Mouse (Mus musculus): ENCODE measurements around the gene Hcls1.

Gene Hcls1

DNA sequence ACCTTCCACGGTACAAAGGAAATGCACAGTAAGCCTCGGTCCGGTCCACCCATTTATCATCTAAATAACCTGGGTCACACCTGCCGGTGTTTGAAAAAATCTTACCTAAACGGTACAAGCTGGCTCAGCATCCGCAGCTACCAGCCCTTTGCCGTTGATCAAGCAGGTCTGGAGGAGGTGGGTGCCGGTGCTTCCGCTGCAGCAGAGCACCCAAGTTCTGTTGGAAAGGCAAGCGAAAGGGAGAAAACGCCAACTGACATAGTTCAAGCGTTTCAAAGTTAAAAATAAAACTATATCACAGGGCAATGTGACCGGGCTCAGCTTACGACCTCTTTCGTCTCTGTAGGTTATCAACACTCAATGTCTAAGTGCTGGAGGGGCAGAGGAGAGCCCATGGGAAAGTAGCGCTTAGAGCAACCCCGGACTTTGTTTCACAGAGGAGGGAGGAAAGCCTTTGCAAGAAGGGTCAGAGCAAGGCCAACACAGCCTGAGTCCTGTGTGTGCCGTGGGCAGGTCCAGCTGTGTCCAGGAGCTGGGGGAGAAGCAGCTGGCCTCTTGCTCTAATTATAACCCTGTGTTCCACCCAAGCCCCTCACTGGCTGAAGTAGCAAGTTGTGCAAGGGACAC lies 55.3 kb downstream of the Hcls1 start, which contains the start of gene Fbxo40:
Fbxo40 (minus strand) TSS at position 469 of the 627 bp plus-strand sequence.
- DNase-seq = peak; percentile 33 to 48

DNA sequence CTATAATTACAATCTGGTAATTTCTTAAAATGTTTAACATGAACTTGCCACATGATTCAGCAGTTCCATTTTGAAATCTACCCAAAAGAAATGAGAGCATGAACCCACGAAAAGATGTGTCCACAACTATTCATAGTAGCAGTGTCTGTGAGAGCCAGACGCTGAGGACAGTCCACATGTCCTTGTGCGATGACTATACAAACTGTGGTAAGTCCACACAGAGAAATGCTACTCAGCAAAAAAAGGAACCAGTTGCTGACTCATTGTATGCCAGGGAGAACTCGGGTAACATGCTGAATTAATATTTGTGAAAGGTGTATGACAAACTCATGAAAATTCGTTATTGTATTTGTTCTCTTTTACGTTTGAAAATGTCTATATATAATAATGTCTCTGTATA lies 62.9 kb downstream of the Hcls1 start:
- DNase-seq = no peak

DNA sequence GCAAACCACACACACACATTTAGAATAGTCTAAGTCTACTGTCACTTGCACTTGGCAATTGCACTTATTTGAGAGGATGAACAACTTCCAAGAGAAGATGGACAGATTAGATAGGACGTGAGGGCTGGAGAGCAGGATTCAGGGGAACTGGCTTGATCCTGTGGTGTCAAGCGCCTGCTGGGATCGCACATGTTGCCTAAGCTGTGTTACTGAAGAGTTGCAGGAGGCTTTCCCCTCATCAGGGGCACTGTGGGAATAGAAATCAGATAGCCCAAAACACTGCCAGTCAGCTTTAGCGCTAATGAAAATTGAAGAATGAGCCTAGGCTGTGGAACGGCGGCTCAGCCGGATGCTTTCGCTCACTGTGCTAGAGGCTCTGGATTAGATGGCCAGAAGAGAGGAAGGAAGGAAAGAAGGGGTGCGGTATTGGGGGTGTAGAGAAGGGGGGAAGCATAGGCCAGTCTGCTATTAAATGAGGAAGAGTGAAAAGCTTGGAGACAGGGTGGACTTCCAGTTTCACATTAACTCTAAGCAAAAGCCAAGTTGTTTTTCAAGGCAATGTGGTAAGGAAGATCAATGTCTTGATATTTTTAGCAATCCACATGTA lies 64.7 kb downstream of the Hcls1 start:
- DNase-seq = no peak

DNA sequence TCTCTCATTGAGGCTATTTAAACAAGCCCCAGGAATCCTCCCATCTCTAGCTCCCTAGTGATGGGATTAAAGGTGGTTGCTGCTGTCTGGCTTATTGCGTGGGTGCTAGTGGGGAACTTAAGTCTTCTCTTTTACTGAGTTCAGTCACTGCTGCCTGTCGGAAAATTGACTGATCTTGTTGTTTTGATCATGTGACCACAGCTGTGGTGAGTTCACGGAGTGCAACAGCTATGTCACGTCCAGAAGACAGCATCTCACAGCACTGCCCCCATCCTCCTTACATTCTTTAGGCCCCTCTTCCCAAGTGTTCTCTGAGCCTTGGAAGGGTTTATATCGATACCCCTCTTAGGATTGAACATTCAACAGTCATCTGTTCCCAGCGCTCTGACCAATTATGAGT lies 74.5 kb downstream of the Hcls1 start:
- no peak for DNase-seq

DNA sequence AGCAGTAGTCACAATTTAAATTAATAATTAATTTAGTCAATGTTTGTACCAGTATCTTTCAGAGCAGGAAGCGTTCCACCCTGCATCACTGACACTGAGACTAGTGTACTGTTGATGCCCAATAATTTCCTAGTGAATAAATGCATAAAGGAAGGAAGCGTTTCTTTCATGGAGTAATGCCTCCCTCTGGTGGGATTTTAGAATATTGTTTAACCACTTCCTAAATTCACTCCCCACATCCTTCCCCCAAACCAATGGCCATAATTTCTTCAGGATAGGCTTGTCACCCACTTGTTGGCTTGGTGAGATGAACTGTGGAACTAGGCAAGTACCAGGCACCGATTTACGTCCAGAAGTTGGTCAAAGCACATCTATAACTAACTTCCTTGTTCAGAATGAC lies 75.6 kb downstream of the Hcls1 start:
- DNase-seq = peak; percentile 16 to 45

DNA sequence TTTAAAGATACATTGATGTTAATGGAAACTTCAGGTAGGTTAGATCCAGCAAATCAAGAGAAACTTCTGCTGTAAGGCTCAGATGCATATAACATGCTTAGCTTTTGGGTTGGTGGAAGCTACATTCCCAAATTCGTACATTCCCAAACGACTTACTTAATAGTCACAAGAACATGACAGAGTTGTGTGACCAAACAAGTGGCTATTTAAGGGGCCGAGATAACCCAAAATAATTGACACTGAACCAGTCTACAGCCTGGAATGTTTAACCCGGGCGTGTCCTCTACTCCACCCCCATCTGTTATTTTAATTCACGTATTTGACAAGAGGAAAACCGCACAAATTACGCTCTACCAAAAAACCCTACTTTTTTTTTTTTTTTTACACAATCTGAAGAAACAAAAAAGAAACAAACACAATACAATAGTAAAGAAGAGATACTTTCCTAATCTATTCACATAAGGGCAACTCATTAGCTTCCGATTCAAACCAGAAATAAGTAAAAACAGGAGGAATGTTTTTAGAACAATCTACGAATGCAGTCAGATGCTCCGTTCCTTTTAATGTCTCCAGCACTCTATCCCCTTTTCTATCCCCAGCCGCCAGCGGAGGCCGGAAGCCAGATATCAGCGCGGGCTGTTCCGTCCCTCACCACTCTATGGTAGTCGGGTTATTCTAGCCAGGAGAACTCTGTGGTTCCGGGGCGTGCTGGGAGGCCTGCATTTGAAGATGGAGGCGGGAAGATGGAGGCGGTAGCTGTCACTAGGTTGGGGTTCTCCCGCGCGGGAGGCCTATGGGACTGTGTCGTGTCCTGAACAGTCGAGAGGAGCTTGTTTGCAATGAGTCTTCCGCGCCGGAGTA lies 76.5 kb downstream of the Hcls1 start, which contains the start of gene Polq:
Polq (plus strand) TSS at position 726 of the 861 bp plus-strand sequence.
- peak; percentile 90 to 92 for DNase-seq

DNA sequence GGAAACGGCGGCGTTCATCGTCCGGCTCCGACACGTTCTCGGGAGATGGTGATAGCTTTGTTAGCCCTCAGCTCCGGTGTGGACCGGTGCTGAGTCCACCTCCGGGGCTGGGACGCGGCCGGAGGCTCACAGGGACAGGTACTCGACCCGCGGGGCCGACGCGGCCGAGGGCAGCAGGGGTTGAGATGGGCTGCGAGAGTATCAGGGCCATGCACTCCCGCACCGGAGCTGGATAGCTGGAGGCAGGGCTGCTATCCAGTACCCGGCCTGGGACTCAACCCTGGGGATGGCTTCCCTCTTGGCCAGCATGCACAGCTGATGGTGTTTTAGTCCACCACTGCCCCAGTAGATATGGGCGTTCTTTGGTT lies 77.1 kb downstream of the Hcls1 start:
- DNase-seq = peak in 1 of 2 experiments; percentile 15

DNA sequence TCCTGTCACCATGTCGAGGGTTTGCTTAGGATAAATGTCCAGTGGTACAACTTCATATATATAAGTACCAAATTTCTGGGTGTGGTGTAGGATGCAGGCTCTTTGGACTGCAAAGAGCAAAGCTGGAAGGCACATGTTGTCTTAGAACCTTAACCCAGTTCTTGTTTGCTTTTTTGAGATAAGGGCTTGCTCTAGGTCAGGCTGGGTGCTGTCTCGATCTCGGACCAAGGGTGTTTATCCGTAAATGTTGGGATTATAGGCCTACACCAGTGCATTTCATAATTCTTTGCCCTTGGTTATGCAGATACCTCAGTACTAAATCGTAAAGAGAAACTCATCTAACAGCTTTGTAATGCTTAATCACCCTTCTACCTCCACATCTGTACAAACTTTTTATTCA lies 77.6 kb downstream of the Hcls1 start:
- DNase-seq = no peak

Data from kidney, adult 8-10 months (tissue).